Mouse (Mus musculus): ENCODE results near the gene Dnajb2.

DNA sequence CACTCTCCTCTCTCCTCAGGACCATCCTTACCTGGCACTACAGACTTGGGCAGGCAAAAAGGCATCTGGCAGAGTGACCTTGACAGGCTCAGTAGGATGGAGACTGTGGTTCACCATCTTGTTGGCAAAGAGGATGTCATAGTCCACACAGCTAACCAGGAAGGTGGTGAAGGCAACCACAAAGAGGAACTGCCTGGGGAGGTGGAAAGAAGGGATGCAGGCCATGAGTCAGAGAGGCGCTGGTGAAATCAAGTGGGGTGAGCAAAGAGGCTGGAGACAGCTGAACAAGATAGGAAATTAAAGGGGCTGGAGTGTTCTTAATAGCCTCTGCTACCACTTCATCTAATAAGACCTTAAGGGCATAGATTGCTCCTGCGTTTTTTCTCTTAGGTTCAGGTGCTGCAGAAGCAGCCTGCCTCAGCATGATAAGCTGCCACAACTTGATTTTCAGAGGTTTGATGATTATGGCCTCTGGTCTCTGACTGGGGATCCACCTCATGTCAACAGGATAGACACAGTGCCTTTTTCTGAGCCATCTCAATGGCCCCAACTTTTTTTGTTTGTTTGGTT, 48.2 kb upstream of the Dnajb2 start:
- TF ChIP-seq MYOD1 (IDR thresholded peaks at IDR 0.05; ENCODE audit: control insufficient read depth in 1 of 3, insufficient read length in 2 of 3, low read depth in 2 of 3) (no peak), MAX (IDR thresholded peaks at IDR 0.05; ENCODE audit: low read depth) (no peak), POLR2AphosphoS2 (IDR thresholded peaks at IDR 0.05; ENCODE audit: insufficient read length, low read depth) (no peak), POLR2A (IDR thresholded peaks at IDR 0.05; ENCODE audit: insufficient read length, low read depth) (no peak), USF1 (IDR thresholded peaks at IDR 0.05; ENCODE audit: low read depth) (no peak), E2F4 (IDR thresholded peaks at IDR 0.05; ENCODE audit: insufficient read depth) (no peak)
